Mouse (Mus musculus) forebrain, embryonic 10.5 days (tissue): ENCODE measurements around the gene Abtb2. TPM values are rescaled to one million over a fixed set of nuclear protein-coding genes. Genes with fewer than 3 reads are reported as not detected.

Experiments
- DNase-seq: peaks from one replicate; pipeline ENCODE4 v3.0.0-alpha.2; 2017; ENCODE audit warnings: low spot score; ENCODE audit errors: extremely low spot score
- H3K27ac ChIP-seq: fragments of 300-500 bp; sonication (generic); 2 replicates; pipeline ENCODE4 v1.5.1; 2016; ENCODE audit warnings: mild to moderate bottlenecking
- H3K27me3 ChIP-seq: fragments of 300-500 bp; sonication (generic); 2 replicates; pipeline ENCODE4 v1.6.1; 2016; ENCODE audit warnings: mild to moderate bottlenecking; ENCODE audit not compliant: poor library complexity, severe bottlenecking
- H3K36me3 ChIP-seq: fragments of 300-500 bp; sonication (generic); replicated peaks from 2 replicates; pipeline ENCODE4 v1.6.1; 2016; ENCODE audit warnings: mild to moderate bottlenecking, moderate library complexity
- H3K4me1 ChIP-seq: fragments of 300-500 bp; sonication (generic); 2 replicates; pipeline ENCODE4 v1.6.1; 2016
- H3K4me3 ChIP-seq: fragments of 300-500 bp; sonication (generic); 2 replicates; pipeline ENCODE4 v1.5.1; 2016; ENCODE audit warnings: mild to moderate bottlenecking, moderate library complexity
- H3K9me3 ChIP-seq: fragments of 300-500 bp; sonication (generic); 2 replicates; pipeline ENCODE4 v1.6.1; 2016; ENCODE audit warnings: mild to moderate bottlenecking, moderate library complexity
- WGBS: fragments of 180-500 bp; shearing (Covaris S2); methylation state at CpG from one replicate; pipeline ENCODE4 v1.1.7; 2016; 5-methylcytosine and 5-hydroxymethylcytosine counted together
- polyA plus RNA-seq: library from polyadenylated mRNA; unstranded; fragments of >200 nt; fragmentation: Nextera tagmentation; extraction: Ambion mirVana; gene quantifications from 2 replicates; pipeline ENCODE4 v1.2.1, GENCODE M21; 2016

The Abtb2 gene
- polyA plus RNA-seq, 1 experiment from 2014 or later: 11.5 TPM

- WGBS: 58% methylated on average over 5 of the region's 5 CpGs
- Histone ChIP-seq H3K4me1 (peaks cover 28% of the 10 kb centered on the region), H3K4me3 (no peak overlapping the region), H3K27me3 (no peaks in the 10 kb centered on the region), H3K9me3 (no peaks in the 10 kb centered on the region), H3K27ac (peak overlapping the region; percentile 75; the same call in 1 of the 2 replicates), H3K36me3 (no peaks in the 10 kb centered on the region)
- no peak for DNase-seq
Measured at GRCm38 (mm10) chr2:103690828-103691227, 124.7 kb downstream of the Abtb2 start.

GRCm38 (mm10) chr2:103691278-103691677 is 125.2 kb downstream of the Abtb2 start:
- Histone ChIP-seq H3K9me3 (no peaks in the 10 kb centered on the region), H3K27ac (no peak overlapping the region), H3K36me3 (no peaks in the 10 kb centered on the region), H3K4me1 (peaks cover 24% of the 10 kb centered on the region), H3K4me3 (no peak overlapping the region), H3K27me3 (no peaks in the 10 kb centered on the region)
- WGBS: 79% methylated on average over 1 of the region's 1 CpGs
- DNase-seq: no peak

- Histone ChIP-seq H3K27me3 (no peaks in the 10 kb centered on the region), H3K27ac (no peak overlapping the region), H3K4me3 (no peak overlapping the region), H3K36me3 (no peaks in the 10 kb centered on the region), H3K4me1 (peaks cover 22% of the 10 kb centered on the region), H3K9me3 (no peaks in the 10 kb centered on the region)
- 84% methylated on average over 1 of the region's 1 CpGs for WGBS
- no peak for DNase-seq
Measured at GRCm38 (mm10) chr2:103692810-103693209, 126.7 kb downstream of the Abtb2 start.

GRCm38 (mm10) chr2:103694777-103695563 is 128.9 kb downstream of the Abtb2 start:
- DNase-seq: no peak

GRCm38 (mm10) chr2:103696177-103696576 is 130.1 kb downstream of the Abtb2 start:
- DNase-seq: no peak
- 81% methylated on average over 3 of the region's 3 CpGs for WGBS
- H3K27ac ChIP-seq: no peak overlapping the region
- no peaks in the 10 kb centered on the region for H3K9me3 ChIP-seq
- no peaks in the 10 kb centered on the region for H3K36me3 ChIP-seq
- no peaks in the 10 kb centered on the region for H3K27me3 ChIP-seq
- H3K4me3 ChIP-seq: no peak overlapping the region
- peaks cover 17% of the 10 kb centered on the region for H3K4me1 ChIP-seq

More at GRCm38 (mm10) chr2:103694777-103695563, 128.9 kb downstream of the Abtb2 start:
- Histone ChIP-seq H3K27ac (peak overlapping the region; percentile 71), H3K36me3 (no peaks in the 10 kb centered on the region), H3K9me3 (no peaks in the 10 kb centered on the region), H3K27me3 (no peaks in the 10 kb centered on the region), H3K4me3 (no peak overlapping the region), H3K4me1 (peaks cover 21% of the 10 kb centered on the region)
- WGBS: 66% methylated on average over 4 of the region's 4 CpGs

- no peaks in the 10 kb centered on the region for H3K9me3 ChIP-seq
- peaks cover 32% of the 10 kb centered on the region for H3K36me3 ChIP-seq
- no peak for DNase-seq
- no peak overlapping the region for H3K4me3 ChIP-seq
- H3K4me1 ChIP-seq: peaks cover 12% of the 10 kb centered on the region
- WGBS: 83% methylated on average over 12 of the region's 12 CpGs
- no peaks in the 10 kb centered on the region for H3K27me3 ChIP-seq
- H3K27ac ChIP-seq: no peak overlapping the region
Measured at GRCm38 (mm10) chr2:103700514-103700913, 134.4 kb downstream of the Abtb2 start.

- H3K4me3 ChIP-seq: no peak overlapping the region
- no peak for DNase-seq
- WGBS: 82% methylated on average over 10 of the region's 10 CpGs
- peaks cover 58% of the 10 kb centered on the region for H3K36me3 ChIP-seq
- peaks cover 20% of the 10 kb centered on the region for H3K4me1 ChIP-seq
- no peaks in the 10 kb centered on the region for H3K27me3 ChIP-seq
- no peaks in the 10 kb centered on the region for H3K9me3 ChIP-seq
- H3K27ac ChIP-seq: no peak overlapping the region
Measured at GRCm38 (mm10) chr2:103703336-103703735, 137.2 kb downstream of the Abtb2 start.

GRCm38 (mm10) chr2:103703865-103704264 is 137.8 kb downstream of the Abtb2 start:
- WGBS: 95% methylated on average over 4 of the region's 4 CpGs
- no peaks in the 10 kb centered on the region for H3K9me3 ChIP-seq
- H3K4me1 ChIP-seq: peaks cover 20% of the 10 kb centered on the region
- no peaks in the 10 kb centered on the region for H3K27me3 ChIP-seq
- H3K27ac ChIP-seq: no peak overlapping the region
- DNase-seq: no peak
- H3K36me3 ChIP-seq: peaks cover 63% of the 10 kb centered on the region
- no peak overlapping the region for H3K4me3 ChIP-seq

GRCm38 (mm10) chr2:103705826-103706225 is 139.7 kb downstream of the Abtb2 start:
- H3K27ac ChIP-seq: peak overlapping the region; percentile 21; the same call in 1 of the 2 replicates
- peaks cover 81% of the 10 kb centered on the region for H3K36me3 ChIP-seq
- H3K4me3 ChIP-seq: no peak overlapping the region
- DNase-seq: no peak
- 94% methylated on average over 4 of the region's 4 CpGs for WGBS
- H3K27me3 ChIP-seq: no peaks in the 10 kb centered on the region
- no peaks in the 10 kb centered on the region for H3K9me3 ChIP-seq
- peaks cover 11% of the 10 kb centered on the region for H3K4me1 ChIP-seq

- Histone ChIP-seq H3K36me3 (peaks cover 85% of the 10 kb centered on the region), H3K27ac (0 out of 2 replicates have a peak overlapping the region, but pooled peaks have one; percentile 21), H3K27me3 (no peaks in the 10 kb centered on the region), H3K4me3 (no peak overlapping the region), H3K9me3 (no peaks in the 10 kb centered on the region), H3K4me1 (peaks cover 11% of the 10 kb centered on the region)
- 67% methylated on average over 11 of the region's 11 CpGs for WGBS
- no peak for DNase-seq
Measured at GRCm38 (mm10) chr2:103706226-103706625, 140.1 kb downstream of the Abtb2 start.

- H3K9me3 ChIP-seq: no peaks in the 10 kb centered on the region
- peaks cover 89% of the 10 kb centered on the region for H3K36me3 ChIP-seq
- no peak for DNase-seq
- H3K27me3 ChIP-seq: no peaks in the 10 kb centered on the region
- H3K4me3 ChIP-seq: no peak overlapping the region
- peaks cover 11% of the 10 kb centered on the region for H3K4me1 ChIP-seq
- 88% methylated on average over 6 of the region's 6 CpGs for WGBS
- H3K27ac ChIP-seq: no peak overlapping the region
Measured at GRCm38 (mm10) chr2:103707056-103707776, 141.1 kb downstream of the Abtb2 start.

- WGBS: 96% methylated on average over 7 of the region's 7 CpGs
- Histone ChIP-seq H3K9me3 (no peaks in the 10 kb centered on the region), H3K4me1 (peaks cover 10% of the 10 kb centered on the region), H3K36me3 (peaks cover 86% of the 10 kb centered on the region), H3K27ac (no peak overlapping the region), H3K4me3 (no peak overlapping the region), H3K27me3 (no peaks in the 10 kb centered on the region)
- DNase-seq: no peak
Measured at GRCm38 (mm10) chr2:103710849-103711248, 144.7 kb downstream of the Abtb2 start.

- Histone ChIP-seq H3K36me3 (peaks cover 88% of the 10 kb centered on the region), H3K4me1 (no peaks in the 10 kb centered on the region), H3K27me3 (no peaks in the 10 kb centered on the region), H3K4me3 (no peak overlapping the region), H3K27ac (no peak overlapping the region), H3K9me3 (no peaks in the 10 kb centered on the region)
- 89% methylated on average over 7 of the region's 7 CpGs for WGBS
- DNase-seq: no peak
Measured at GRCm38 (mm10) chr2:103713831-103714230, 147.7 kb downstream of the Abtb2 start.
